Mouse (Mus musculus) kidney, adult 2 months (tissue): ENCODE measurements around the gene Rgma.

Experiments used
- CTCF ChIP-seq: fragments of 200-500 bp; conservative IDR thresholded peaks from 2 replicates; pipeline ENCODE4 v1.5.1; 2011; ENCODE audit warnings: low read depth, mild to moderate bottlenecking, control low read depth, low read length, moderate library complexity, mixed read lengths; ENCODE audit not compliant: insufficient read depth, insufficient read length
- POLR2A ChIP-seq: fragments of 200-500 bp; IDR thresholded peaks from one replicate; pipeline ENCODE4 v1.6.1; 2011; ENCODE audit warnings: low read depth, low read length, control low read depth

DNA sequence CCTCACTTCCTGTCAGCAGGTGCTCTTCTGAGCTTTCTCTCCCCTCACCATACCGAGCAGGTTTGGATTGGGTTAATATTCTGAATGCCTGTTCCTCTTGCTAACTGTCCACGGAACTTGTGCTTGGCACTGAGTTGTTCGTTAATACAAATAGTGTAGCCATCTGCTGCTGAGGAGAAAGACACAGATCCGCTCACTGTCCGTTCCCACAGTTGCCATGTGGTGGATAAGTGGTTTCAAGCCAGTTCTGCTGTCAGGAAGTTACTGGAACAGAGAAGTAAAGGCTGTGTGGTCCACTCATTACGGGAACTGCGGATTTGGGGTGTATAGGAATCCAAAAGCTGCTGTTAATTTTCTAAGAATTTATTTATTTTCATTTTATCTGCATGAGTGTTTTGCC, 7.5 kb downstream of the Rgma start:
- TF ChIP-seq CTCF (no peak), POLR2A (no peak)
